Mouse (Mus musculus) hindbrain, embryonic 14.5 days (tissue): ENCODE measurements at regions not wholly inside any gene's neighbourhood (a gene's known extent, or its start where the extent isn't known, plus 50 kb on each side); places are given as distances from the start of the nearest gene placed in this dataset.

Source experiments
- ATAC-seq: fragments of 200-750 bp; cut with Nextera tagmentation; 2 replicates; pipeline ENCODE4 v1.8.0; 2017; ENCODE audit warnings: moderate number of reproducible peaks, mild to moderate bottlenecking, moderate TSS enrichment, moderate library complexity; ENCODE audit not compliant: low FRiP score
- DNase-seq: peaks from one replicate; pipeline ENCODE4 v3.0.0-alpha.2; 2015; ENCODE audit warnings: low spot score
- H3K27ac ChIP-seq: fragments of 300-500 bp; sonication (generic); 2 replicates; pipeline ENCODE4 v1.5.1; 2014; ENCODE audit warnings: mild to moderate bottlenecking, moderate library complexity
- H3K27me3 ChIP-seq: fragments of 300-500 bp; sonication (generic); 2 replicates; pipeline ENCODE4 v1.6.1; 2014; ENCODE audit warnings: mild to moderate bottlenecking, low read length, mixed read lengths; ENCODE audit not compliant: control insufficient read depth, insufficient read depth
- H3K36me3 ChIP-seq: fragments of 300-500 bp; sonication (generic); replicated peaks from 2 replicates; pipeline ENCODE4 v1.6.1; 2014; ENCODE audit not compliant: control insufficient read depth, insufficient read depth
- H3K4me1 ChIP-seq: fragments of 300-500 bp; sonication (generic); replicated peaks from 2 replicates; pipeline ENCODE4 v1.6.1; 2014; ENCODE audit warnings: antibody characterized with exemption, low read length, mixed read lengths; ENCODE audit not compliant: control insufficient read depth, insufficient read depth
- H3K4me2 ChIP-seq: fragments of 300-500 bp; sonication (generic); replicated peaks from 2 replicates; pipeline ENCODE4 v1.6.1; 2014; ENCODE audit warnings: mild to moderate bottlenecking, moderate library complexity
- H3K4me3 ChIP-seq: fragments of 300-500 bp; sonication (generic); replicated peaks from 2 replicates; pipeline ENCODE4 v1.5.1; 2014; ENCODE audit warnings: mild to moderate bottlenecking, low read length
- H3K9ac ChIP-seq: fragments of 300-500 bp; sonication (generic); 2 replicates; pipeline ENCODE4 v1.6.1; 2014
- H3K9me3 ChIP-seq: fragments of 300-500 bp; sonication (generic); 2 replicates; pipeline ENCODE4 v1.6.1; 2016; ENCODE audit warnings: low read length; ENCODE audit not compliant: control insufficient read depth
- WGBS: fragments of 180-500 bp; shearing (Covaris S2); extraction: QIAGEN DNeasy Blood & Tissue Kit; methylation state at CpG from one replicate; pipeline ENCODE4 v1.1.7; 2014; 5-methylcytosine and 5-hydroxymethylcytosine counted together

- no peak overlapping the region for H3K9ac ChIP-seq
- H3K36me3 ChIP-seq: no peaks in the 10 kb centered on the region
- ATAC-seq (no peak), DNase-seq (no peak)
- H3K4me2 ChIP-seq: no peak overlapping the region
- no peaks in the 10 kb centered on the region for H3K27me3 ChIP-seq
- H3K4me1 ChIP-seq: no peaks in the 10 kb centered on the region
- no peak overlapping the region for H3K27ac ChIP-seq
- 78% methylated on average over 6 of the region's 6 CpGs for WGBS
- no peaks in the 10 kb centered on the region for H3K9me3 ChIP-seq
- H3K4me3 ChIP-seq: no peak overlapping the region
Observed at GRCm38 (mm10) chr15:52095629-52096190, 1789.0 kb upstream of the Gm7489 start.

GRCm38 (mm10) chr15:52108761-52109160, 1775.9 kb upstream of the Gm7489 start:
- Histone ChIP-seq H3K4me1 (no peaks in the 10 kb centered on the region), H3K27ac (no peak overlapping the region), H3K27me3 (no peaks in the 10 kb centered on the region), H3K36me3 (no peaks in the 10 kb centered on the region), H3K4me3 (no peak overlapping the region), H3K4me2 (no peak overlapping the region), H3K9ac (no peak overlapping the region), H3K9me3 (no peaks in the 10 kb centered on the region)
- ATAC-seq (no peak), DNase-seq (no peak)
- WGBS: 95% methylated on average over 2 of the region's 2 CpGs

- DNase-seq (no peak), ATAC-seq (no peak)
- no peak overlapping the region for H3K27ac ChIP-seq
- H3K4me1 ChIP-seq: no peaks in the 10 kb centered on the region
- H3K4me2 ChIP-seq: no peak overlapping the region
- no peak overlapping the region for H3K4me3 ChIP-seq
- WGBS: 76% methylated on average over 2 of the region's 2 CpGs
- no peaks in the 10 kb centered on the region for H3K27me3 ChIP-seq
- no peaks in the 10 kb centered on the region for H3K36me3 ChIP-seq
- no peaks in the 10 kb centered on the region for H3K9me3 ChIP-seq
- no peak overlapping the region for H3K9ac ChIP-seq
Observed at GRCm38 (mm10) chr15:52114368-52115036, 1770.2 kb upstream of the Gm7489 start.

- Histone ChIP-seq H3K4me1 (no peaks in the 10 kb centered on the region), H3K36me3 (no peaks in the 10 kb centered on the region), H3K9me3 (no peaks in the 10 kb centered on the region), H3K9ac (no peak overlapping the region), H3K4me3 (no peak overlapping the region), H3K4me2 (no peak overlapping the region), H3K27me3 (no peaks in the 10 kb centered on the region), H3K27ac (no peak overlapping the region)
- ATAC-seq (no peak), DNase-seq (no peak)
- WGBS: 80% methylated on average over 3 of the region's 3 CpGs
Observed at GRCm38 (mm10) chr15:52136693-52137092, 1748.0 kb upstream of the Gm7489 start.

GRCm38 (mm10) chr15:52153421-52153820, 1731.3 kb upstream of the Gm7489 start:
- peak; percentile 63 for DNase-seq
- Histone ChIP-seq H3K9me3 (no peaks in the 10 kb centered on the region), H3K27ac (no peak overlapping the region), H3K4me1 (no peaks in the 10 kb centered on the region), H3K36me3 (no peaks in the 10 kb centered on the region), H3K9ac (no peak overlapping the region), H3K27me3 (no peaks in the 10 kb centered on the region), H3K4me3 (no peak overlapping the region), H3K4me2 (no peak overlapping the region)
- ATAC-seq: no peak
- WGBS: 31% methylated on average over 5 of the region's 5 CpGs

- no peaks in the 10 kb centered on the region for H3K9me3 ChIP-seq
- H3K27ac ChIP-seq: no peak overlapping the region
- H3K4me3 ChIP-seq: no peak overlapping the region
- 18% methylated on average over 1 of the region's 1 CpGs for WGBS
- ATAC-seq (no peak), DNase-seq (no peak)
- no peak overlapping the region for H3K9ac ChIP-seq
- H3K36me3 ChIP-seq: no peaks in the 10 kb centered on the region
- H3K4me2 ChIP-seq: no peak overlapping the region
- no peaks in the 10 kb centered on the region for H3K27me3 ChIP-seq
- peaks cover 6% of the 10 kb centered on the region for H3K4me1 ChIP-seq
Observed at GRCm38 (mm10) chr15:52155784-52156183, 1728.9 kb upstream of the Gm7489 start.

- Histone ChIP-seq H3K27me3 (no peaks in the 10 kb centered on the region), H3K9ac (no peak overlapping the region), H3K9me3 (no peaks in the 10 kb centered on the region), H3K4me3 (no peak overlapping the region), H3K4me1 (peaks cover 12% of the 10 kb centered on the region), H3K4me2 (no peak overlapping the region), H3K36me3 (no peaks in the 10 kb centered on the region), H3K27ac (no peak overlapping the region)
- WGBS: 63% methylated on average over 4 of the region's 4 CpGs
- ATAC-seq: no peak
- no peak for DNase-seq
Observed at GRCm38 (mm10) chr15:52156779-52157178, 1727.9 kb upstream of the Gm7489 start.

- H3K27me3 ChIP-seq: no peaks in the 10 kb centered on the region
- H3K27ac ChIP-seq: peak overlapping the region; percentile 53
- peak overlapping the region; percentile 45 for H3K9ac ChIP-seq
- H3K4me3 ChIP-seq: no peak overlapping the region
- ATAC-seq (peak; percentile 88), DNase-seq (peak; percentile 94)
- H3K4me1 ChIP-seq: peaks cover 14% of the 10 kb centered on the region
- peak overlapping the region; percentile 47 for H3K4me2 ChIP-seq
- H3K36me3 ChIP-seq: no peaks in the 10 kb centered on the region
- WGBS: 13% methylated on average over 18 of the region's 18 CpGs
- H3K9me3 ChIP-seq: no peaks in the 10 kb centered on the region
Observed at GRCm38 (mm10) chr15:52160181-52161088, 1724.3 kb upstream of the Gm7489 start.

GRCm38 (mm10) chr15:52161089-52161442, 1723.6 kb upstream of the Gm7489 start:
- DNase-seq (no peak), ATAC-seq (peak; percentile 46)
- H3K4me2 ChIP-seq: no peak overlapping the region
- H3K4me1 ChIP-seq: peaks cover 14% of the 10 kb centered on the region
- H3K4me3 ChIP-seq: no peak overlapping the region
- WGBS: 12% methylated on average over 3 of the region's 3 CpGs
- no peak overlapping the region for H3K9ac ChIP-seq
- peak overlapping the region; percentile 69 for H3K27ac ChIP-seq
- no peaks in the 10 kb centered on the region for H3K27me3 ChIP-seq
- H3K9me3 ChIP-seq: no peaks in the 10 kb centered on the region
- H3K36me3 ChIP-seq: no peaks in the 10 kb centered on the region
